Mouse (Mus musculus) ES-E14 (cell line): ENCODE data around the gene Olfr1113. TPM values are rescaled to one million over a fixed set of nuclear protein-coding genes. Genes with fewer than 3 reads are reported as not detected.
"Not testable (repeated sequence)": the region's sequence is repeated elsewhere in the genome, so short reads cannot be mapped to it uniquely, and the experiment has no call there.

Experiments used
- DNase-seq: peaks from one replicate; pipeline ENCODE4 v3.0.0-alpha.2; 2013; ENCODE audit warnings: low read depth, low spot score
- H3K27ac ChIP-seq: 2 replicates; pipeline ENCODE4 v1.5.1; 2012; ENCODE audit warnings: low read depth, mild to moderate bottlenecking, low read length, moderate library complexity, mixed read lengths; ENCODE audit not compliant: poor library complexity, insufficient read depth, severe bottlenecking
- H3K36me3 ChIP-seq: 2 replicates; pipeline ENCODE4 v1.6.1; 2012; ENCODE audit warnings: mild to moderate bottlenecking, low read length, moderate library complexity, mixed read lengths; ENCODE audit not compliant: control insufficient read depth, poor library complexity, insufficient read depth, severe bottlenecking
- H3K4me1 ChIP-seq, 2 experiments: fragments of 150-350 bp in 1 of 2; sonication (generic) in 1 of 2; 2 replicates each; pipeline ENCODE4 v1.6.1; 2012; ENCODE audit warnings: low read length in 2 of 2, mild to moderate bottlenecking in 1 of 2, mixed read lengths in 1 of 2; ENCODE audit not compliant: control insufficient read depth in 2 of 2, insufficient read depth in 2 of 2, poor library complexity in 1 of 2
- H3K4me3 ChIP-seq, 2 experiments: fragments of 150-350 bp in 1 of 2; sonication (generic) in 1 of 2; 2 replicates each; pipeline ENCODE4 v1.5.1; 2012; ENCODE audit warnings: low read length in 2 of 2, low read depth in 1 of 2, mild to moderate bottlenecking in 1 of 2, mixed read lengths in 1 of 2; ENCODE audit not compliant: insufficient read depth in 1 of 2, poor library complexity in 1 of 2, severe bottlenecking in 1 of 2
- H3K9ac ChIP-seq: 2 replicates; pipeline ENCODE4 v1.6.1; 2012; ENCODE audit warnings: low read depth, mild to moderate bottlenecking, low read length, mixed read lengths; ENCODE audit not compliant: poor library complexity, insufficient read depth, severe bottlenecking
- H3K9me3 ChIP-seq: fragments of 150-350 bp; sonication (generic); 2 replicates; pipeline ENCODE4 v1.6.1; 2012; ENCODE audit warnings: low read depth, mild to moderate bottlenecking, low read length; ENCODE audit not compliant: control insufficient read depth, insufficient read depth
- CHD2 ChIP-seq: IDR thresholded peaks from 2 replicates; pipeline ENCODE4 v1.6.1; 2014; ENCODE audit warnings: mild to moderate bottlenecking, low read depth, low read length, inconsistent platforms
- HCFC1 ChIP-seq: IDR thresholded peaks from 2 replicates; pipeline ENCODE4 v1.6.1; 2012; ENCODE audit warnings: low read length, inconsistent platforms, borderline replicate concordance; ENCODE audit not compliant: insufficient read depth
- MAFK ChIP-seq: IDR thresholded peaks from 2 replicates; pipeline ENCODE4 v1.6.1; 2014; ENCODE audit warnings: mild to moderate bottlenecking, low read depth, low read length, inconsistent platforms; ENCODE audit not compliant: insufficient read depth
- ZC3H11A ChIP-seq: IDR thresholded peaks from 2 replicates; pipeline ENCODE4 v1.6.1; 2012; ENCODE audit warnings: low read depth, mild to moderate bottlenecking, inconsistent platforms, low read length, borderline replicate concordance
- ZNF384 ChIP-seq: IDR thresholded peaks from 2 replicates; pipeline ENCODE4 v1.6.1; 2012; ENCODE audit warnings: low read depth, low read length, inconsistent platforms
- in situ Hi-C, 2 experiments: fragments of 600-800 bp; cut with MboI; formaldehyde crosslinking; loops; one replicate each; pipeline ENCODE4 v1.15.1; 2025; ENCODE audit warnings: low sequenced_read_pairs in 2 of 2, inconsistent platforms in 1 of 2; ENCODE audit not compliant: unreplicated experiment in 2 of 2
- total RNA-seq: library from RNA; depleted of rRNA; stranded (reverse); fragments of 300-350 nt; gene quantifications from 2 replicates; pipeline ENCODE4 v1.2.3, GENCODE M21; 2012; rRNA removed

Olfr1113 gene
- not detected in 2 replicates for total RNA-seq

- no peak for TF ChIP-seq CHD2
- TF ChIP-seq ZNF384, result no peak
- no peak for TF ChIP-seq HCFC1
- TF ChIP-seq ZC3H11A, result no peak
- in situ Hi-C loops, result no loop called here
- Histone ChIP-seq H3K36me3 (no peaks in the 10 kb centered on the region), H3K9me3 (no peaks in the 10 kb centered on the region), H3K4me3 (no peak within 1 kb of the TSS), H3K27ac (no peak within 1 kb of the TSS), H3K9ac (no peak within 1 kb of the TSS), H3K4me1 (no peaks in the 10 kb centered on the region)
- no peak for DNase-seq
Measured at GRCm38 (mm10) chr2:87208670-87209069, at the start of gene Olfr1113. Olfr1113 (plus strand) TSS chr2:87208970.

GRCm38 (mm10) chr2:87167731-87168130 lies 41.0 kb upstream of the Olfr1113 start:
- H3K27ac ChIP-seq, H3K4me3 ChIP-seq, H3K9ac ChIP-seq, DNase-seq, H3K4me1 ChIP-seq, H3K36me3 ChIP-seq, in situ Hi-C loops, H3K9me3 ChIP-seq: not testable (repeated sequence)

- no peak within 1 kb of the TSS for H3K4me3 ChIP-seq
- H3K4me1 ChIP-seq, result no peaks in the 10 kb centered on the region
- DNase-seq, result no peak
- no peaks in the 10 kb centered on the region for H3K36me3 ChIP-seq
- no peaks in the 10 kb centered on the region for H3K9me3 ChIP-seq
- H3K9ac ChIP-seq, result no peak within 1 kb of the TSS
- in situ Hi-C loops, result no loop called here
- H3K27ac ChIP-seq, result no peak within 1 kb of the TSS
- TF ChIP-seq MAFK, result no peak
- no peak for TF ChIP-seq ZNF384
- TF ChIP-seq ZC3H11A, result no peak
- no peak for TF ChIP-seq CHD2
- TF ChIP-seq HCFC1, result no peak
Measured at GRCm38 (mm10) chr2:87187498-87187897, 21.3 kb upstream of the Olfr1113 start, which contains the start of gene Olfr1112. Olfr1112 (plus strand) TSS chr2:87187798.

GRCm38 (mm10) chr2:87247713-87248112 lies 38.9 kb downstream of the Olfr1113 start, which contains the start of gene Olfr1115:
Olfr1115 (plus strand) TSS chr2:87248013.
- Histone ChIP-seq H3K4me3 (no peak within 1 kb of the TSS), H3K27ac (no peak within 1 kb of the TSS), H3K9me3 (no peaks in the 10 kb centered on the region), H3K9ac (no peak within 1 kb of the TSS), H3K36me3 (no peaks in the 10 kb centered on the region), H3K4me1 (no peaks in the 10 kb centered on the region)
- no peak for TF ChIP-seq ZC3H11A
- no peak for TF ChIP-seq HCFC1
- no peak for TF ChIP-seq MAFK
- no peak for TF ChIP-seq CHD2
- no peak for TF ChIP-seq ZNF384
- DNase-seq, result no peak
- in situ Hi-C loops, result no loop called here

Other genes starting within 250 kb of the Olfr1113 start
- gene Olfr1099, start 248.3 kb upstream of the Olfr1113 start, total RNA-seq, result not detected in 2 replicates
- gene Olfr1100, start 229.0 kb upstream of the Olfr1113 start, total RNA-seq, result not detected in 2 replicates
- gene Olfr1101, start 217.7 kb upstream of the Olfr1113 start, total RNA-seq, result not detected in 2 replicates
- not detected in 2 replicates for gene Olfr1102, start 210.6 kb upstream of the Olfr1113 start, total RNA-seq
- not detected in 2 replicates for gene Olfr1104, start 181.9 kb upstream of the Olfr1113 start, total RNA-seq
- not detected in 2 replicates for gene Olfr1105, start 172.4 kb upstream of the Olfr1113 start, total RNA-seq
- not detected in 2 replicates for gene Olfr1106, start 156.7 kb upstream of the Olfr1113 start, total RNA-seq
- not detected in 2 replicates for gene Olfr1107, start 133.2 kb upstream of the Olfr1113 start, total RNA-seq
- gene Olfr1109, start 113.0 kb upstream of the Olfr1113 start, total RNA-seq, result not detected in 2 replicates
- gene Olfr259, start 94.4 kb upstream of the Olfr1113 start, total RNA-seq, result not detected in 2 replicates
- gene Olfr1110, start 68.7 kb upstream of the Olfr1113 start, total RNA-seq, result not detected in 2 replicates
- gene Olfr1111, start 56.3 kb upstream of the Olfr1113 start, total RNA-seq, result not detected in 2 replicates
- not detected in 2 replicates for gene Olfr1112, start 21.2 kb upstream of the Olfr1113 start, total RNA-seq
- not detected in 2 replicates for gene Olfr1115, start 39.0 kb downstream of the Olfr1113 start, total RNA-seq
- gene Olfr1116, start 58.6 kb downstream of the Olfr1113 start, total RNA-seq, result not detected in 2 replicates
- gene Olfr1118, start 98.6 kb downstream of the Olfr1113 start, total RNA-seq, result not detected in 2 replicates
- not detected in 2 replicates for gene Olfr1120, start 145.8 kb downstream of the Olfr1113 start, total RNA-seq
- gene Olfr1121, start 160.9 kb downstream of the Olfr1113 start, total RNA-seq, result not detected in 2 replicates
- not detected in 2 replicates for gene Olfr1122, start 176.9 kb downstream of the Olfr1113 start, total RNA-seq
- not detected in 2 replicates for gene Olfr1123, start 207.7 kb downstream of the Olfr1113 start, total RNA-seq
- gene Olfr1124, start 221.3 kb downstream of the Olfr1113 start, total RNA-seq, result not detected in 2 replicates
- gene Olfr1126, start 245.0 kb downstream of the Olfr1113 start, total RNA-seq, result not detected in 2 replicates